Mouse (Mus musculus): ENCODE results near the gene Intu.
A peak's percentile ranks its signal among the peaks of the same experiment; 100 is the strongest.

Gene Intu

GRCm38 (mm10) chr3:40531286-40532141 is at the start of gene Intu:
Gene Intu (plus strand): TSS chr3:40531286.
- DNase-seq, result peak; percentile 7

- DNase-seq, result no peak
These were observed 47.8 kb upstream of the Intu start for GRCm38 (mm10) chr3:40483221-40483654.

GRCm38 (mm10) chr3:40487381-40487780 is 43.7 kb upstream of the Intu start:
- DNase-seq, result no peak

- DNase-seq, result no peak
These were observed 39.3 kb upstream of the Intu start for GRCm38 (mm10) chr3:40491742-40492141.

GRCm38 (mm10) chr3:40498898-40499297 is 32.2 kb upstream of the Intu start:
- no peak for DNase-seq

- no peak for DNase-seq
These were observed 30.8 kb upstream of the Intu start for GRCm38 (mm10) chr3:40500157-40500808.

- no peak for DNase-seq
These were observed 26.7 kb upstream of the Intu start for GRCm38 (mm10) chr3:40504377-40504776.

- DNase-seq, result no peak
These were observed 25.6 kb upstream of the Intu start for GRCm38 (mm10) chr3:40505451-40506014.

- DNase-seq, result no peak
These were observed 22.0 kb upstream of the Intu start for GRCm38 (mm10) chr3:40508927-40509576.

GRCm38 (mm10) chr3:40510567-40510966 is 20.5 kb upstream of the Intu start:
- DNase-seq, result no peak

GRCm38 (mm10) chr3:40512936-40513829 is 17.9 kb upstream of the Intu start:
- DNase-seq, result no peak

- no peak for DNase-seq
These were observed 12.8 kb upstream of the Intu start for GRCm38 (mm10) chr3:40518240-40518639.

- no peak for DNase-seq
These were observed 11.5 kb upstream of the Intu start for GRCm38 (mm10) chr3:40519555-40519954.

GRCm38 (mm10) chr3:40520567-40520966 is 10.5 kb upstream of the Intu start:
- no peak for DNase-seq

- DNase-seq, result no peak
These were observed 8.6 kb upstream of the Intu start for GRCm38 (mm10) chr3:40522446-40522845.

GRCm38 (mm10) chr3:40522846-40523245 is 8.2 kb upstream of the Intu start:
- no peak for DNase-seq

- no peak for DNase-seq
These were observed 7.7 kb upstream of the Intu start for GRCm38 (mm10) chr3:40523371-40523783.

- DNase-seq, result no peak
These were observed 6.2 kb upstream of the Intu start for GRCm38 (mm10) chr3:40524841-40525240.

- DNase-seq, result peak; percentile 20
These were observed 5.7 kb upstream of the Intu start for GRCm38 (mm10) chr3:40525341-40525740.

GRCm38 (mm10) chr3:40526095-40526494 is 5.0 kb upstream of the Intu start:
- no peak for DNase-seq

GRCm38 (mm10) chr3:40527218-40527617 is 3.9 kb upstream of the Intu start:
- DNase-seq, result no peak
